ENCODE assay signal across 9 mouse cellular contexts in the genomic region with DNA sequence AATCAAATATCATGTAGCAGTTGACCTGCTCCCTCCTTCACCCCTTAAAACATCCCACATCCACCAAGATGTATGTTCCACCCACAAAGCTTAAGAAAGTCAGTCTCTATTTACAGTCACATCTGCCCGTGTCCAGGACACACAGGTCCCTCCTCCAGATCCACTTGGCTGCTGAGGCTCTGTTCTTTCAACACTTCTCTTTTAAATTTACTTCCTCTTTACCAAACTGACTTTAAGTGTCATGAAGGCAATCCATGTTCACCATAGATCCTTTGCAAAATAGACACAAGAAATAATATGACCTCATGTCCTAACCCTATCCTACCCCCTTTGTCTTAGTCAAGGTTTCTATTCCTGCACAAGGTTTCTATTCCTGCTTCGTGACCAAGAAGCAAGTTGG.
DNase-seq lines count a peak whose midpoint lies in the region; ATAC-seq and TF ChIP-seq lines count a peak whose summit lies in the region.
"Had no signal": no experiment of that assay in that cellular context is flagged by ENCODE, and none has a peak within 500 bp of the region (broad histone marks: within the 10 kb centered on the region; RNA-seq: fewer than 3 reads in every experiment).

No protein-coding gene starts in this region.

- peaks cover 10% of the 10 kb centered on the region for H3K4me1 ChIP-seq in heart, adult 2 months (ENCODE audit: control insufficient read depth, insufficient read depth, low read length)
- H3K4me1 ChIP-seq in kidney, embryonic 15.5 days = peaks cover 62% of the 10 kb centered on the region
- H3K4me1 ChIP-seq in MEL (ENCODE audit: control insufficient read depth in 1 of 2, insufficient read depth in 2 of 2, low read length in 2 of 2) = no peaks in the 10 kb centered on the region
- peaks cover 33% of the 10 kb centered on the region for H3K4me1 ChIP-seq in limb, embryonic 14.5 days (ENCODE audit: control insufficient read depth, insufficient read depth, low read length)
- H3K4me1 ChIP-seq: liver, embryonic 15.5 days had no signal

- DNase-seq in heart, adult 2 months = no peak
- DNase-seq in heart, postnatal 4 days = no peak
- DNase-seq in kidney, postnatal 4 days = no peak
- peak; percentile 1 for DNase-seq in MEL (ENCODE audit: low read depth, low spot score)
- DNase-seq in limb, embryonic 14.5 days (ENCODE audit: low spot score) = no peak
- DNase-seq in adrenal gland, adult 8-10 months = no peak
- no peak for DNase-seq in adrenal gland, adult 18-20 months (ENCODE audit: low spot score in 2 of 2)

- H3K4me3 ChIP-seq in heart, adult 2 months = no peak overlapping the region
- H3K4me3 ChIP-seq in kidney, embryonic 15.5 days (replicated peaks) = no peak overlapping the region
- H3K4me3 ChIP-seq in MEL (ENCODE audit: control insufficient read depth in 1 of 2, insufficient read depth in 1 of 2, low read depth in 2 of 2, low read length in 2 of 2) = no peak overlapping the region
- no peak overlapping the region for H3K4me3 ChIP-seq in limb, embryonic 14.5 days (replicated peaks; ENCODE audit: low read length)
- H3K4me3 ChIP-seq: liver, embryonic 15.5 days had no signal

- H3K27me3 ChIP-seq in heart, adult 2 months (ENCODE audit: control insufficient read depth, insufficient read depth, low read length) = no peaks in the 10 kb centered on the region
- no peaks in the 10 kb centered on the region for H3K27me3 ChIP-seq in kidney, embryonic 15.5 days
- H3K27me3 ChIP-seq in MEL (ENCODE audit: control insufficient read depth in 1 of 2, insufficient read depth in 2 of 2, low read length in 2 of 2) = no peaks in the 10 kb centered on the region
- no peaks in the 10 kb centered on the region for H3K27me3 ChIP-seq in limb, embryonic 14.5 days (ENCODE audit: control insufficient read depth, insufficient read depth, low read length)
- H3K27me3 ChIP-seq: liver, embryonic 15.5 days had no signal

- no peak for TF ChIP-seq POLR2A in heart, adult 2 months (IDR thresholded peaks at IDR 0.05; ENCODE audit: insufficient read depth, low read depth, low read length)
- no peak for TF ChIP-seq POLR2A in MEL (IDR thresholded peaks at IDR 0.05; ENCODE audit: control insufficient read depth in 1 of 2, insufficient read depth in 1 of 2, low read depth in 1 of 2, low read length in 2 of 2, poor library complexity in 1 of 2)
- TF ChIP-seq POLR2A in limb, embryonic 14.5 days (IDR thresholded peaks at IDR 0.05; ENCODE audit: borderline replicate concordance, extremely low read depth, insufficient read depth, insufficient read length) = no peak

- 29% methylated on average over 2 of the region's 2 CpGs for WGBS in heart, adult 2 months
- 39% methylated on average over 2 of the region's 2 CpGs for WGBS in kidney, embryonic 15.5 days
- 70% methylated on average over 2 of the region's 2 CpGs for WGBS in limb, embryonic 14.5 days

- H3K9ac ChIP-seq in heart, adult 2 months (ENCODE audit: low read depth, low read length) = no peak overlapping the region
- no peak overlapping the region for H3K9ac ChIP-seq in kidney, embryonic 15.5 days
- no peak overlapping the region for H3K9ac ChIP-seq in MEL (ENCODE audit: control insufficient read depth, low read depth, low read length, poor library complexity, severe bottlenecking)
- H3K9ac ChIP-seq in limb, embryonic 14.5 days (ENCODE audit: low read depth, low read length, severe bottlenecking) = no peak overlapping the region
- H3K9ac ChIP-seq: liver, embryonic 15.5 days had no signal

- intact Hi-C loops in heart, adult 2 months (cut with DNase I) = loop anchor here (2.0 to 5.0 kb wide), 2 partner anchors 53 to 69 kb away; no protein-coding TSS in a partner anchor

- no peak overlapping the region for H3K4me2 ChIP-seq in kidney, embryonic 15.5 days
- H3K4me2 ChIP-seq in limb, embryonic 14.5 days (replicated peaks; ENCODE audit: low read depth, low read length, severe bottlenecking) = no peak overlapping the region
- H3K4me2 ChIP-seq: liver, embryonic 15.5 days had no signal

- no peak for TF ChIP-seq RAD21 in MEL (IDR thresholded peaks at IDR 0.05; ENCODE audit: low read depth, low read length)

- no peak for ATAC-seq in kidney, embryonic 15.5 days (replicated peaks; ENCODE audit: low FRiP score)
- ATAC-seq in limb, embryonic 14.5 days (ENCODE audit: low FRiP score, low read depth) = no peak

- H3K9me3 ChIP-seq in kidney, embryonic 15.5 days (replicated peaks) = no peaks in the 10 kb centered on the region
- no peaks in the 10 kb centered on the region for H3K9me3 ChIP-seq in MEL (replicated peaks; ENCODE audit: insufficient read depth, low read length)
- H3K9me3 ChIP-seq in limb, embryonic 14.5 days (ENCODE audit: control insufficient read depth, low read length) = no peaks in the 10 kb centered on the region
- H3K9me3 ChIP-seq: liver, embryonic 15.5 days had no signal

- peaks cover 2% of the 10 kb centered on the region; the same call in 1 of the 2 replicates for H3K36me3 ChIP-seq in heart, adult 2 months (ENCODE audit: control insufficient read depth, insufficient read depth, low read length)
- H3K36me3 ChIP-seq in kidney, embryonic 15.5 days = no peaks in the 10 kb centered on the region
- H3K36me3 ChIP-seq in MEL (ENCODE audit: control insufficient read depth in 1 of 2, insufficient read depth in 2 of 2, low read length in 2 of 2) = no peaks in the 10 kb centered on the region
- H3K36me3 ChIP-seq in limb, embryonic 14.5 days (ENCODE audit: control insufficient read depth, insufficient read depth, low read length) = no peaks in the 10 kb centered on the region
- H3K36me3 ChIP-seq: liver, embryonic 15.5 days had no signal

- no peak for TF ChIP-seq CTCF in heart, adult 2 months (IDR thresholded peaks at IDR 0.05)
- no peak for TF ChIP-seq CTCF in MEL (IDR thresholded peaks at IDR 0.05 in 2 of 3, conservative IDR thresholded peaks at IDR 0.05 in 1 of 3; ENCODE audit: control insufficient read depth in 1 of 3, insufficient read depth in 1 of 3, low read depth in 2 of 3, low read length in 3 of 3, poor library complexity in 1 of 3, severe bottlenecking in 1 of 3)

- no peaks in the 10 kb centered on the region for H3K79me2 ChIP-seq in heart, adult 2 months (replicated peaks; ENCODE audit: control insufficient read depth, insufficient read depth, low read length)
- H3K79me2 ChIP-seq in MEL (ENCODE audit: control insufficient read depth, insufficient read depth, low read length, poor library complexity) = no peaks in the 10 kb centered on the region

- peak overlapping the region; percentile 39 for H3K27ac ChIP-seq in heart, adult 2 months
- peak overlapping the region; percentile 85 for H3K27ac ChIP-seq in kidney, embryonic 15.5 days
- no peak overlapping the region for H3K27ac ChIP-seq in MEL (ENCODE audit: control insufficient read depth, low read depth, low read length)
- H3K27ac ChIP-seq in limb, embryonic 14.5 days (replicated peaks; ENCODE audit: low read depth, low read length) = 0 out of 2 replicates have a peak overlapping the region, but pooled peaks have one; percentile 16
- H3K27ac ChIP-seq: liver, embryonic 15.5 days had no signal

- TF ChIP-seq EP300 in heart, adult 2 months (IDR thresholded peaks at IDR 0.05; ENCODE audit: insufficient read depth, low read depth, low read length) = no peak
- no peak for TF ChIP-seq EP300 in MEL (IDR thresholded peaks at IDR 0.05; ENCODE audit: low read depth in 1 of 2, low read length in 2 of 2)

TF ChIP-seq in MEL, 35 proteins besides CTCF, POLR2A, EP300 and RAD21:
- no peak for TF ChIP-seq RCOR1 (IDR thresholded peaks at IDR 0.05; ENCODE audit: low read depth, low read length)
